Mouse (Mus musculus) embryonic fibroblast, embryonic 13.5 days (primary cell): Measurements from ENCODE around the gene Slc30a4.

ENCODE experiments used
- CTCF ChIP-seq: IDR thresholded peaks from 2 replicates; pipeline ENCODE4 v1.5.1; 2011; ENCODE audit warnings: mild to moderate bottlenecking, control low read depth, low read length, moderate library complexity, borderline replicate concordance; ENCODE audit not compliant: insufficient read depth
- POLR2A ChIP-seq: IDR thresholded peaks from 2 replicates; pipeline ENCODE4 v1.6.1; 2011; ENCODE audit warnings: low read depth, mild to moderate bottlenecking, control low read depth, low read length, moderate library complexity

DNA sequence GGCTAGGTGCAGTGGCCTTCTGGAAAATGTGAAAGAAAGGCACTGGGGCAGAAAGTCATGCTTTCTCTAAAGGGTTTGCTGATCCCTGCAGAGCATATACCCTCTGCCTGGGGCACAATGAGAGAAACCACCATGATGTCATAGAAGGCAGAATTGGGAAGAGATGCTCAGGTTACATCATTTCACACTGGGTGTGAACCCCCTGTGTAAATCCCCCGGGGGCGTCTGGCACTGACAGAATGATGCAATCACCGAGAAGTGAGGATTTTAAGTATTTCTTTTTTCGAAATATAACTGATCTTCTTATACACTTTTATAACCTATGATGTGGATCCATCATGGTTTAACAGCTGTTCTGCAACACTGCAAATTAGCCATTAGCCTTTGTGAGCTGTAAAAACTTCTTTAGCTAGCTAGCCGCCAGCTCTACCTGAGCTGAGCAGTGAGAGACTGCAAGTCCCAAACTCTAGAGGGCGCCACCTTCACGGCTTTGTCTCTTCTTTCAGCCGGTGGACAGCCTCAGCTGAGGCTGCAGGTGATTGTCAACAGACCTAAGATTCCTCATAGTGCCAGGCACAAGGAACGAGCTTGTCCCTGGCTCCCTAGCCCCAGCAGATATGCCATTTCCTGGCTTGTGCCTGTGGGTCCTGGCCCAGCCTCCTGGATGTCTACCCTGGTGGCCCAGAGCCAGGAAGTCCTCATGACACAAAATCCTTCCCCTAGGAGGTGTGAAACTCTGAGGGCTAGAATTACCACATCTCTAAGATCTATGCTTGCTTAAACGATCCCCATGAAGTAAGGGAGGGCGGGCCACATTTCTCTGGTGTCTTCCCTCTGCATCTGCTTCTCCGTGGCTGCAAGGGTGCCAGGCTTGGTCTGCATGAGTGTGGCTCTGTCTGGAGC, 36.2 kb downstream of the Slc30a4 start:
- no peak for TF ChIP-seq POLR2A
- peak; percentile 39; the same call in 1 of the 2 replicates for TF ChIP-seq CTCF
